Mouse (Mus musculus) testis, postnatal 10 days (tissue): ENCODE data around the gene Usp24.

Source experiments
- DNase-seq: peaks from one replicate; pipeline ENCODE4 v3.0.0; 2021; ENCODE audit warnings: low spot score

Gene Usp24

GRCm38 (mm10) chr4:106315921-106316350 is at the start of gene Usp24:
TSS of gene Usp24 (plus strand) at chr4:106316213.
- peak; percentile 80 for DNase-seq

DNA sequence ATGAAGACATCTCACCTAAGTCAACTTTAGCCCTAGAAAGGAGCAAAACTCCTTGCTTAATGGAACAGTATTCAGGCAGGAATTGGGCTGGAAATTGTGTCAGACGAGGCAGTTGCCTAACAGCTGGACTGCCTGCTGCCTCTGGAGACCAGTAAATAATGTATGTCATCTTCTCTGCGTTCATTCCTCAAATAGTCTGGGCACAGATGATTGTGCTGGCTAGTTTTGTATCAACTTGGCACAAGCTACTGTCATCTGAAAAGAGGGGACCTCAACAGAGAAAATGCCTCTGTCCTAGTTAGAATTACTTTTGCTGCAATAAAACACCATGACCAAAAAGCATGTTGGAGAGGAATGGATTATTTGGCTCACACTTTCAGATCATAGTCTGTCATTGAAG is 39.1 kb upstream of the Usp24 start:
- DNase-seq, result no peak

- no peak for DNase-seq
These were observed 36.8 kb upstream of the Usp24 start for GRCm38 (mm10) chr4:106279177-106279576.

DNA sequence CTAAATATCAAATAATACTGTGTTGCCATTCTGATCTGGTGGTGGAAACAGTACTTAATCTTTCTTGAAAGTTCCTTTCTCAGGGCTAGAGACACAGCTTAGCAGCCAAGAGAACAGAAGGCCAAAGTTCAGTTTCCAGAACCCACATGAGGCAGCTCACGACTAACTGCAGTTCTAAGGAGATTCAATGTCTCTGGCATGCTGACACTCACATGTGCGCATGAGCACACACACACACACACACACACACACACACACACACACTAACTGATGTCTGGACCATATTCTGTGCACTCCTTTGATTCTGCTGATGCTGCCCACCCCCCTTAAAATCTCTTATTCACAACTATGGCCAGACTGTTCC is 34.9 kb upstream of the Usp24 start:
- no peak for DNase-seq

GRCm38 (mm10) chr4:106281492-106282122 is 34.4 kb upstream of the Usp24 start:
- DNase-seq, result peak; percentile 49

GRCm38 (mm10) chr4:106282123-106282510 is 33.9 kb upstream of the Usp24 start:
- no peak for DNase-seq

- DNase-seq, result no peak
These were observed 28.9 kb upstream of the Usp24 start for GRCm38 (mm10) chr4:106286958-106287743.

- DNase-seq, result no peak
These were observed 25.8 kb upstream of the Usp24 start for GRCm38 (mm10) chr4:106290201-106290600.

DNA sequence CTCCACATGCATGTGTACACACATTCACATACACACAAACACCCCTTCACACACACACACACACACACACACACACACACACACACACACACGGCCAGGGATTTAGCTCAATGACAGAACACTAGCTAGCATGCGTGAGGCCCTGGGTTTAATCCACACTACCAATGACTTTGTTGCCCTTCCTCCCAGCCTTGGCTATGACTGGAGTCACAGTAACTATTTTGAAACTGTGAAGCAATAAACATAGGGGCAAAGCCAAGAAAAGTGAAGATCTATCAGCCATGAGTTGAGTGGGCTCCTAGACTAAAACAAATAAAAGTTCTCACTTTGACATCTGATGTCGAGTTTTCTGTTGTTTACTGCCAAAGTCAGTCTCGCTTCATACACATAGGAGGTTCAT is 23.2 kb upstream of the Usp24 start:
- DNase-seq, result no peak

DNA sequence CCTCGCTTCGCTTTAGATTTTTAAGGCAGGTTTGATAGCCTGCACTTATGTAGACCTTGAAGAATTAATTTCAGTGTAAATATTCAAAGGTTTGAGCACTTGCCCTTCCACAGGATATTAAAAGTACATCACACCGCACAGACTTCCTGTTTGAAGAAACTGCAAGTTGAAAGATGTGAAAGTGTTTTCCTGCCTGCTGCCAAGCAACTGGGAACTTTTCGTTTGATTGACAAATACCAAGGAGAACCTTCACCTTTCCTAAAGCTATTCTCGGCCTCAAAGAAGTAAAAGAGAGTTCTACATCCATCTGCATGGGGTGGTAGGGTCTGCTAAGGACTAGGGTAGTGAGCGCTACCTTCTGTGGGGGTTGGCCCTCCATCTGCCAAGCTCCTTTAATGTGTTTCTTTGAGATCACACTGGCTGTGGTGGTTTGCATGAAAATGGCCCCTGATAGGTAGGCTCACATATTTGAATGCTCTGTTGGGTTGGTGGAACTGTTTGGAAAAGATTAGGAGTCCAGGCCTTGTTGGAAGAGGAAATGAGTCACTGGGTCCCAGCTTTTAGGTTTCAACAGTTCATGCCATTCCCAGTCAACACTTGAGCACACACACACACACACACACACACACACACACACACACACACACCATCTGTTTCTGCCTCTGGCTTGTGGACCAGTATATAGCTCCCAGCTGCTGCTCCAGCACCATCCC is 22.5 kb upstream of the Usp24 start:
- no peak for DNase-seq

DNA sequence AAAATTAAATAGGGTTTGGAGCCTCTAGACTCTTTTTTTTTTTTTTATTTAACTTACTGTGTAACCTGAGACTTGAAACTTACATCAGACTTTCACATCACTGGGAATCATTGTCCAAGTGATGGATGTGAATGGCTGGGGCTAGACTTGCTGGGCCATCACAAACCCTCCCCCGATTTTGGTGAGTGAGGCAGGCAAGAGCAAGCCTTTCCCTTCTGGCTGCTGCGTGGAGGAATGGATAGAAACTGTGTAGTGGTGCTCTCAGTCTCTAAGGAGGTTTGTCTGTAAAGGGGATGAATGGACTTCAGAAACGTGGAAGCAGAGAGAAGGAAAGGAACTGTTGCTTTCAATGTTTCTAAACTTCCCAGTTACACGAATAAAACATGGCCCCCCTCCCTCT is 20.3 kb upstream of the Usp24 start:
- DNase-seq, result no peak

DNA sequence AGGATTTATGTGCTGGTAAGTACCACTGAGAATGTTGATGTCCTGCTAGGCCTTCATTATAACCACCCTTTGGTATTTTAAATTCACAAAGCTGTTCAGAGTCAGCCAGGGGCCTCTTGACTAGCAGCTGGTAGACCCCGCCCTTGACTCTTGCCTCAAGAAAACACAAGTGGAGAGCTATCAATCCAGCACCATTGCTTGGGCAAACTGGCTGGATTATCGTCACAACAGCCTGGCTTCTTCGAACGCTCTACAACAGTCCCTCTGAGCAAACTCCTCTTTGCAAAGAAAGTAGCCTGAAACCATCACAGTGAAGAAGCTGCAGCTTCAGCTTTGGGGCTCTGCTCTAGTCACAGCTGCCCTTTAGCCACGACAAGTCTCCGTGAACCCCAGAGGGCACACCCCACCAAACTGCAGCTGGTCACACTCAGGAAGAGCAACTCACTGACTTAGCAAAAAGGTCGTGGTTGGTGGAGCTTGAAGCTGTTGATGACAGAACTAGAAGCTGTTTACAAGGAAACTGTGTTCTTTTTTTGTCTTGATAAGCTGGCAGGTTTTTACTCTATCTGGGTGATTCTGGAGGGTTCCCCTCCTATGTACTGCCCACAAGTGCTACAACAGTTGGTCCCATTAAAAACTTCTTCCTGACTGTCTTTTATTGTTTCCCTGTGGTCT is 19.5 kb upstream of the Usp24 start:
- DNase-seq, result no peak

DNA sequence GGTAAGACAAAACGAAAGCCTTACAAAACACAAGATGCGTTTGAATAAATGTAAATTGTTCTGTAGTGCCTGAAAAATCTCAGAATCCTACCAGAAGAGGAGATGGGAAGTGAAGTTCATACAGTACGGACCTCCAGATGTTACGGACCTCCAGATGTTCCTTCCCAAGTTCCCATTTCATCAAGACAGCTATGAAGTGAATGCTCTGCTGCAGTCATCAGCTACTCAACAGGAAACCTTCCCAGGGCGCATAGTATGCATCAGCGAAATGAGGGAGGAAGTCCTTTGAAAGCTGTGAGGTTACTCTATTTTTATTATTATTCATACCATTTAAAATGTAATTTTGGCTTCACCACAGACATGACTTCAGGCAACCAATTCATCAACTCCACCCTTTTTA is 14.7 kb upstream of the Usp24 start:
- no peak for DNase-seq

DNA sequence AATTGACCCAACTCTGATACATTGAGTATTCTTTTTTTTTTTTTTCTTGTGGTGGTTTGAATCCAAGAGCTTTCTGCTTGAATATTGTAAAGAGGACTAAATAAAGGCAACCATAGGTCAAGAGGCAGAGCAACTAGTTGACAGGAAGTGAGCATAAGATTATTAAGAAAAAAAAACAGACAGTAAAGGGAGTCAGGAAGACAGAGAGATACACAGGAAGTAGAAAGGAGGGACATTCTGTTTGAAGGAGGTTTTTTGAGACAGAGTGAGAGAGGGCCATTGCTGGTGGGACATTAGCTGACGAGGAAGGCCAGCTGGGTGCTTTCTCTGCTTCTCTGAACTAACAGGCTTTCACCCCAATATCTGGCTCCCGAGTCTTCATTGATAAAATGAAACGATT is 7.9 kb upstream of the Usp24 start:
- no peak for DNase-seq

- DNase-seq, result no peak
These were observed 3.4 kb upstream of the Usp24 start for GRCm38 (mm10) chr4:106312651-106313050.

- no peak for DNase-seq
These were observed 2.9 kb upstream of the Usp24 start for GRCm38 (mm10) chr4:106313070-106313469.

DNA sequence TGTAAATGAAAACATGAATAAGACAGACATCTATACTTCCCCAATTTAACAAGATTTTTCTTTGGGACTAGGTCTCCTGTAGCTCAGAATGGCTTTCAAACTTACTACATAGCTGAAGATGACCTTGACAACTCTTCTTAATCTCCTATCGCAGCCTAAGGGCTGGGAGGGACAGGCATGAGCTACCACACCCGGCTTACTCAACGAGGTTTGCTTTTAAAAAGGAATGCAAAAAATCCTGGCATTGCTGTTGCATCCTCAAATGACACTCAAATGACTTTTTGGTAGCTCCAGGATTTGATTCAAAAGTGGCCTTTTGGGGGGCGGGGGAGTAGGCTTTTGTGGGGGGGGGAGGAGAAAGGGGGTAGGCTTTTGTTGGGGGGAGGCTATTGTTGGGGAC is 2.1 kb upstream of the Usp24 start:
- DNase-seq, result no peak

DNA sequence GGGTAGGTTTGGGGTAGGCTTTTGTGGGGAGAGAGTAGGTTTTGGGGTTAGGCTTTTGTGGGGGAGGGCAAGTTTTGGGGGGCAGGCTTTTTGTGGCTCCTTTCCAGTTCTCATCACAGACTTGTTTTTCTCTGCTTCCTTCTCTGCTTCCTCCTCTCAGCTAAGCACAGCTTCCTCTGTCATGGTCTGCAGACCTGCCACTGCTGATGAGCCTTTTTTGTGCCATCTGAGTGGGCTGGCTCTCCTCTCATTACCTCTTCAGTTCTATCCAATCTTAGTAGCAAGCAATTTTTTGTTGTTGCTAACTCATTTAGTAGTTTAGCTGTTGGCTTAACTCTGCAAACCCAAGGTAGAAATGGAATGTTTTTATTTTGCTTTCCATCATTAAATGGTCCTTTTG is 1.7 kb upstream of the Usp24 start:
- DNase-seq, result no peak

DNA sequence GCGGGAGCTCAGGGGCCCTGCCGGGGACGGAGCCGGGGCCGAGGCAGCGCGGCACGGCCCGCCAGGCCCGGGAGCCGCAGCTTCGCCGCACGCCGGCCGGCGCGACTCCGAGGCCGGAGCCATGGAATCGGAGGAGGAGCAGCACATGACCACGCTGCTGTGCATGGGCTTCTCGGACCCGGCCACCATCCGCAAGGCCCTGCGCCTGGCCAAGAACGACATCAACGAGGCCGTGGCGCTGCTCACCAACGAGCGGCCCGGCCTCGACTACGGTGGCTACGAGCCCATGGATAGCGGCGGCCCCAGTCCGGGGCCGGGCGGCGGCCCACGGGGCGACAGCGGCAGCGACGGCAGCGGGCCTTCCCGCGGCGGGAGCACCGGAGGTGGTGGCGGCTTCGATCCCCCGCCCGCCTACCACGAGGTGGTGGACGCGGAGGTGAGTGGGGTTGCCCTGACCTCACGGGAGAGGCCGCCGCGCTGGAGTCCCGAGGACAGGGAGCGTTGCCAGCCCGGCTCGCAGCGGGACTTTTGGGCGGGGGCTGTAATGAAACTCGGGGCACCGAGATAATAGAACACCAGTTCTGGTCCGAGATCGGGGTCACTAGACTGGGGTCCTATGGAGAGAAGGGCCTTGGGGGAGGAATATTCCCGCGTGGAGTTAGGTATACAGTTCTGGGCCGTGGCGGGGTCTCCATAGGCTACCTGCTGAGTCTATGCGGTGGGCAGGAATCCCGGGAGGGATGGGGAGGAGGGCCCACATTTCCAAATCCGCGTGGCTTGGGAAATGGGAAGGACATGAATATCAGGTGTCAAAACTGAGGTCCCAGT is 552 bp downstream of the Usp24 start:
- peak; percentile 74 for DNase-seq

DNA sequence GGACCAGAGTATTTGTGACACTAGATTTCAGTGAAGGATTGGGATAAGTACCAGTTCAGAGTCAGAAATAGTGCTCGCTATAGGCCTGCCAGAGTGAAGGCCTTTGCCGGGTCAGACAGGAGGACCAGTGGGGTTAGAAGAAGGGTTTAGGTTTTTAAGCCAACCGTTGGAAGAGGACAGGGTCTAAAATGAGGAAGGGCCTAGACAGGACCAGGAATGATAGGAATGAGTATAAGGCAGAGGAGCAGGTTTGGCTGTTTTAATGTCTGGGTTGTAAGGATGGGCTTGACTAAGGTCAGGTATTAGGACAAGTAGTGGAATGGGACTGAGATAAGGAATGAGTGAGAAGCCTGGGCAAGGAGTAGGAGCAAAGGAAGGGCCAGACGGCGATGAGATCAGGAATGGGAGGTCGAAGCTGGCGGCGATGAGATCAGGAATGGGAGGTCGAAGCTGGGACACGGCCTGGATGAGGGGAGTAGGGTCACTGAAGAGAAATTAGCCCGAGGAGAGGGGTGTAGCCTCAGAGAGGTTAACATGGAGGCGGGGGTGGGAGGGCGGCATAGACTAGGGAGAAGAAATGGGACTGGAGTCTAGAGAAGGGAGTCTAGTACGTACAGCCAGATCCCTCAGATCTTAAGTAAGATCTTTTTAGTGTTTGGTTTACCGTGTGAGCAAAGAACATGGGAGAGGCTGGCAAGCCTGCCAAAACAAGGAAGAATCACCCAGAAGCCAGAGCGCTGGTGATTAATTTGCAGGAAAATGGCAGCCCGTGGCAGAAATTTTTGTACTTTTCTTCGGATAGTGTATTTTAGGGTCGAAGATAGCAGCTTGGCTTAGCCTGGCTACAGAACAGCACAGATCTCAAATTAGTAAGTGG is 1.4 kb downstream of the Usp24 start:
- no peak for DNase-seq

GRCm38 (mm10) chr4:106318208-106318607 is 2.2 kb downstream of the Usp24 start:
- no peak for DNase-seq
